Mouse (Mus musculus): ENCODE data around the gene Tacstd2.
"Not testable (repeated sequence)": the region's sequence is repeated elsewhere in the genome, so short reads cannot be mapped to it uniquely, and the experiment has no call there.

DNA sequence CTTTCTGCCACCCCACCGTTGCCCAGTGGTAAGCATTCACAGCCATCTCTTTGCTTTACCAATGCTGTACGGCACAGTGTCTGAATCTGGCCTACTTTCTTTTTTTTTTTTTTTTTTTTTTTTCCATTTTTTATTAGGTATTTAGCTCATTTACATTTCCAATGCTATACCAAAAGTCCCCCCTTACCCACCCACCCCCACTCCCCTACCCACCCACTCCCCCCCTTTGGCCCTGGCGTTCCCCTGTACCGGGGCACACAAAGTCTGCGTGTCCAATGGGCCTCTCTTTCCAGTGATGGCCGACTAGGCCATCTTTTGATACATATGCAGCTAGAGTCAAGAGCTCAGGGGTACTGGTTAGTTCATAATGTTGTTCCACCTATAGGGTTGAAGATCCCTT, 33.7 kb downstream of the Tacstd2 start:
- TF ChIP-seq CTCF, EP300 (IDR thresholded peaks at IDR 0.05; ENCODE audit: low read depth): not testable (repeated sequence)

All from heart, postnatal 0 days (tissue).